ENCODE assay signal across 8 mouse cellular contexts in genomic region chr4:41348584-41349198, GRCm38 (mm10). TPM values are rescaled to one million over a fixed set of nuclear protein-coding genes. Genes with fewer than 3 reads are reported as not detected.
A peak's percentile ranks its signal among the peaks of the same experiment; 100 is the strongest.
DNase-seq lines count a peak whose midpoint lies in the region; ATAC-seq and TF ChIP-seq lines count a peak whose summit lies in the region.

TSS of gene Ubap1 (plus strand) at chr4:41348996.

- peak; percentile 99 for ATAC-seq in embryonic facial prominence, embryonic 15.5 days (ENCODE audit: insufficient number of reproducible peaks, low FRiP score, low TSS enrichment, low read depth)
- peak; percentile 98 for ATAC-seq in limb, embryonic 14.5 days (ENCODE audit: low FRiP score, low read depth)
- ATAC-seq in midbrain, postnatal 0 days (ENCODE audit: low FRiP score), result peak; percentile 98

- peak within 1 kb of the TSS; percentile 81 for H3K4me3 ChIP-seq in bone marrow, adult 2 months (replicated peaks; ENCODE audit: control insufficient read depth, low read depth, low read length)
- H3K4me3 ChIP-seq in embryonic facial prominence, embryonic 15.5 days (replicated peaks), result peak within 1 kb of the TSS; percentile 61
- peak within 1 kb of the TSS; percentile 78 for H3K4me3 ChIP-seq in limb, embryonic 14.5 days (replicated peaks; ENCODE audit: low read length)
- peak within 1 kb of the TSS; percentile 78 for H3K4me3 ChIP-seq in midbrain, postnatal 0 days (ENCODE audit: low read depth, low read length)

- peak within 1 kb of the TSS; percentile 39 for H3K9ac ChIP-seq in embryonic facial prominence, embryonic 15.5 days
- H3K9ac ChIP-seq in limb, embryonic 14.5 days (ENCODE audit: low read depth, low read length, severe bottlenecking), result peak within 1 kb of the TSS; percentile 77
- peak within 1 kb of the TSS; percentile 80 for H3K9ac ChIP-seq in midbrain, postnatal 0 days (replicated peaks; ENCODE audit: low read length, poor library complexity, severe bottlenecking)

- peak within 1 kb of the TSS; percentile 66 for H3K4me2 ChIP-seq in embryonic facial prominence, embryonic 15.5 days (replicated peaks)
- H3K4me2 ChIP-seq in limb, embryonic 14.5 days (replicated peaks; ENCODE audit: low read depth, low read length, severe bottlenecking), result peak within 1 kb of the TSS; percentile 58
- H3K4me2 ChIP-seq in midbrain, postnatal 0 days (ENCODE audit: low read depth, low read length, poor library complexity, severe bottlenecking), result peak within 1 kb of the TSS; percentile 76

- H3K9me3 ChIP-seq in embryonic facial prominence, embryonic 15.5 days (replicated peaks), result no peaks in the 10 kb centered on the region
- H3K9me3 ChIP-seq in limb, embryonic 14.5 days (ENCODE audit: control insufficient read depth, low read length), result no peaks in the 10 kb centered on the region
- H3K9me3 ChIP-seq in midbrain, postnatal 0 days (ENCODE audit: low read length), result no peaks in the 10 kb centered on the region

- H3K27me3 ChIP-seq in embryonic facial prominence, embryonic 15.5 days, result no peaks in the 10 kb centered on the region
- H3K27me3 ChIP-seq in limb, embryonic 14.5 days (ENCODE audit: control insufficient read depth, insufficient read depth, low read length), result no peaks in the 10 kb centered on the region
- no peaks in the 10 kb centered on the region for H3K27me3 ChIP-seq in midbrain, postnatal 0 days (ENCODE audit: insufficient read depth, low read length)

- WGBS in bone marrow, adult 2 months, result under 1% methylated on average over 31 of the region's 31 CpGs
- WGBS in embryonic facial prominence, embryonic 15.5 days, result under 1% methylated on average over 31 of the region's 31 CpGs
- under 1% methylated on average over 30 of the region's 31 CpGs for WGBS in limb, embryonic 14.5 days
- under 1% methylated on average over 31 of the region's 31 CpGs for whole genome bisulfite sequencing in midbrain, postnatal 0 days

- TF ChIP-seq CTCF in bone marrow, adult 2 months (IDR thresholded peaks at IDR 0.05; ENCODE audit: control insufficient read depth, insufficient read depth, low read length), result no peak
- no peak for TF ChIP-seq CTCF in midbrain, postnatal 0 days (IDR thresholded peaks at IDR 0.05)

- peak; percentile 94 for DNase-seq in 416B (ENCODE audit: low read depth)
- DNase-seq in heart, adult 8-10 months (ENCODE audit: low spot score), result peak; percentile 96
- peak; percentile 96 for DNase-seq in kidney, adult 9 months
- peak; percentile 97 for DNase-seq in limb, embryonic 14.5 days (ENCODE audit: low spot score)
- peak; percentile 98 for DNase-seq in midbrain, postnatal 0 days (ENCODE audit: low spot score)
- DNase-seq in spleen, postnatal 14 days (ENCODE audit: low spot score in 2 of 2), result peak; percentile 81 to 88

- H3K27ac ChIP-seq in bone marrow, adult 2 months (ENCODE audit: control insufficient read depth, insufficient read depth, low read depth, low read length, poor library complexity), result peak within 1 kb of the TSS; percentile 73
- peak within 1 kb of the TSS; percentile 93 for H3K27ac ChIP-seq in embryonic facial prominence, embryonic 15.5 days (replicated peaks)
- H3K27ac ChIP-seq in limb, embryonic 14.5 days (replicated peaks; ENCODE audit: low read depth, low read length), result peak within 1 kb of the TSS; percentile 85
- peak within 1 kb of the TSS; percentile 90 for H3K27ac ChIP-seq in midbrain, postnatal 0 days (ENCODE audit: low read depth, low read length)

- peak; percentile 94 for TF ChIP-seq POLR2A in bone marrow, adult 2 months (IDR thresholded peaks at IDR 0.05; ENCODE audit: borderline replicate concordance, control insufficient read depth, low read depth, low read length)
- peak; percentile 40; the same call in 1 of the 2 replicates for TF ChIP-seq POLR2A in limb, embryonic 14.5 days (IDR thresholded peaks at IDR 0.05; ENCODE audit: borderline replicate concordance, extremely low read depth, insufficient read depth, insufficient read length)

- H3K36me3 ChIP-seq in embryonic facial prominence, embryonic 15.5 days, result peaks cover 6% of the 10 kb centered on the region; the same call in 1 of the 2 replicates
- peaks cover 5% of the 10 kb centered on the region for H3K36me3 ChIP-seq in limb, embryonic 14.5 days (ENCODE audit: control insufficient read depth, insufficient read depth, low read length)
- H3K36me3 ChIP-seq in midbrain, postnatal 0 days (ENCODE audit: insufficient read depth, low read length), result no peaks in the 10 kb centered on the region

- H3K4me1 ChIP-seq in bone marrow, adult 2 months (ENCODE audit: control insufficient read depth, insufficient read depth, low read length), result no peaks in the 10 kb centered on the region; the same call in 1 of the 2 replicates
- H3K4me1 ChIP-seq in embryonic facial prominence, embryonic 15.5 days, result peaks cover 7% of the 10 kb centered on the region; the same call in 1 of the 2 replicates
- H3K4me1 ChIP-seq in limb, embryonic 14.5 days (ENCODE audit: control insufficient read depth, insufficient read depth, low read length), result peaks cover 5% of the 10 kb centered on the region; the same call in 1 of the 2 replicates
- 0 out of 2 replicates have a peak, but pooled peaks cover 4% of the 10 kb centered on the region for H3K4me1 ChIP-seq in midbrain, postnatal 0 days (ENCODE audit: insufficient read depth, low read length)

RNA-seq across cellular contexts. Expression of gene Ubap1, which starts in this region (rescaled TPM):
- polyA plus RNA-seq in bone marrow, adult 2 months (2011; ENCODE audit: insufficient read depth, insufficient read length, low replicate concordance, missing spikeins), result 37.4 and 67.8 TPM in 2 replicates
- polyA plus RNA-seq in embryonic facial prominence, embryonic 15.5 days (2015; fragmentation: Nextera tagmentation; extraction: Ambion mirVana), result 54.0 and 54.1 TPM in 2 replicates
- total RNA-seq in heart, adult 8-10 months (2022), result 10 to 100 TPM; 31.8 to 37.4 (median 33.7) TPM
- polyA plus RNA-seq in limb, embryonic 14.5 days (2012; rRNA removed), result 34.9 and 48.3 TPM in 2 replicates
- polyA plus RNA-seq in limb, embryonic 14.5 days (2014; fragmentation: Nextera tagmentation; extraction: Ambion mirVana), result 48.9 and 51.4 TPM in 2 replicates
- total RNA-seq in midbrain, postnatal 0 days (2014; rRNA removed), result 35.0 and 42.1 TPM in 2 replicates
- polyA plus RNA-seq in midbrain, postnatal 0 days (2015; fragmentation: Nextera tagmentation; extraction: Ambion mirVana), result 55.1 and 58.8 TPM in 2 replicates

Comparison
In these comparisons a context has a peak if more than half of its experiments do, and no peak if none do; other contexts are left out.
1. Peak in every context shown above with its lines: DNase-seq, ATAC-seq, H3K4me3 ChIP-seq and H3K27ac ChIP-seq.